Mouse (Mus musculus): ENCODE measurements around the gene Anapc5.

Anapc5 gene

DNA sequence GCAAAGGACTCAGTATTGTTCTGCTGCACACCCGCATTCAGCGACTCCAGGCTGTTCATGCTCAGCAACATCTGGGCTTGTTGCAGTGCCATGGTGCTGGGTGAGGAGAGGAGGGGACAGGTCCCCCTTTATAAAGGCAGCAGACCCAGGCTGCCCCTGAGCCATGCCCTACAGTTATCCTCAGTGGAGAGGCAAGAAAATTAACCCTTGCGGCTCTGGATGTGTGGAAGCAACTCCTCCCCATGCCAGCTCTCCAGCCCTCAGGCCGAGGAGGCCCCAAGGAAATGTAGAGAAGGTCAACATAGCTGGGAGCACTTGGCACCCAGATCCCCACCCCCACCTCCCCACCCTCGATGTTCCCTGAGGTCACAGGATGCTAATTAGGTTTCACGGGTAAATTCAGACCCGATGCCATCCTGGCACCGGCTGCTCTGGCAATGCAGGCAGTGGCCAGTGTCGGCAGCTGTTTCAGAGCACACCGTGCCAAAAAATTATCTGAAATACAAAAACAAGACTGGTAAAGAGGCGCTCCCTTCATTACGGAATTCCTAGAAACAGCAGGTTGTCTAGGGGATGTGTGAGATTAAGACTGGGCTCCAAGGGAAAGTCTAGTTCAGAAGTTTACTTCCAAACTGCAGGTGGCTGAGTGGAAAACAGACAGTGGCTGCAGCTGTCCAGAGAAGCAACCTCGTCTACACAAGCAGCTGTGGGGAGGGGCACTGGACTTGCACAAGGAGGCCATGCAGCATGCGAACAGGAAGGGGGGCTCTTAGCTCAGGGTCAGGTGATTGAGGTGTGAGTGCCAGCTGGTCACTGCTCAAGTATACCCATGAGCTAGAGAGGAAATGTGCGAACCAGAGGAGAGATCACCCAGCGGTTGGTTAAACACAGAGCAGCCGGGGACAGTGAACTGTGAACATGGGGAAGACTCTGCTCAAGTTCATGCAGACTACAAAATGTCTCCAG is 21.5 kb downstream of the Anapc5 start:
- peak; percentile 76 for DNase-seq

DNA sequence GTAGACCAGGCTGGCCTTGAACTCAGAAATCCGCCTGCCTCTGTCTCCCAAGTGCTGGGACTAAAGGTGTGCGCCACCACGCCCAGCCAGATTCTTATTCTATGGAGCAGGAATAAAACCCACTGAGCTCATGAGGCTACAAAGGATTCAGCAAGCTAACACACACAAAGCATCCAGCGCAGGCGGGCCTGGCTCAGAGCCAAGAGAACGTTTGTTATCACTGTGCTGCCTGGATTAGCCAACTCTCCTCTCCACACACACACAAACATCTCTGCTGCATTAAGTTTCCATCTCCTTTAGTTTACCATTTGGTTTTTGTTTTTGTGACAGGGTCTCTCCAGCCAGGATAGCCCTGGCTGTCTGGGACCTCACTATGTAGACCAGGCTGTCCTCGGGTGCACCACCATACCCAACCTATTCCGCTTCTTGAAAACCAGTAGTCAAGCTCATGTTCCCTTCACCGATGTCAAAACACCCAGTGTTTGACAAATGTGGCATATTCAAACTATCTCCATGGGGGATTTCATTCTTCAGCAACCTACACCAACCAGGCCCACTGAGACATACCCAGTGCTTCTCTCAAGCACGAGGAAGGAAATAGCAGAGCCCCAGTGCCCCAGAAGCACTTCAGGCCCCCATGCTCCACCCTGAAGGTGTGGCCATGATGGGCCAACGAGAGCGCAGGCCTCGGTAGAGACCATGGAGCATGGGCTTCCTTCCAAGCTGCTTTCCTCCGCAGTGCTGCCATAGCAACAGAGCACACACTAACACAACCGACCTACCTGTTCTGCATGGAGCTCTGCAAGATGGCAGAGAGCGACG is 22.4 kb downstream of the Anapc5 start:
- DNase-seq: peak; percentile 51

DNA sequence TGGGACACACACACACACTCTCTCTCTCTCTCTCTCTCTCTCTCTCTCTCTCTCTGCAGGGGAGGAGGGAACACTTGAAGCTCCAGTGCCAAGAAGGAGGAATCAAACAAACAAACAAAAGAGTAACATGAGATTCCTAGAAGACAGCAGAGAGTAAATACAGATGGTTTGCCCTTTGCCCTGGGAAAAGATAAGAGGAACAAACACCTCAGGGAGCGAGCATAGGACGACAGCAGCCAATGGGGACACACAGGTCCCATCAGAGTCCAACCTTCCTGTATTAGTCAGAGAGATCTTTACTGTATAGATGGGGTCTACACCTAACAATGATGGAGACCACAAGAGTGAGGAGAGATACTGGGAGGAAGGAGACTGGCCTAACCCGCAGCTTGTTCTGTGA is 23.3 kb downstream of the Anapc5 start:
- DNase-seq: no peak

DNA sequence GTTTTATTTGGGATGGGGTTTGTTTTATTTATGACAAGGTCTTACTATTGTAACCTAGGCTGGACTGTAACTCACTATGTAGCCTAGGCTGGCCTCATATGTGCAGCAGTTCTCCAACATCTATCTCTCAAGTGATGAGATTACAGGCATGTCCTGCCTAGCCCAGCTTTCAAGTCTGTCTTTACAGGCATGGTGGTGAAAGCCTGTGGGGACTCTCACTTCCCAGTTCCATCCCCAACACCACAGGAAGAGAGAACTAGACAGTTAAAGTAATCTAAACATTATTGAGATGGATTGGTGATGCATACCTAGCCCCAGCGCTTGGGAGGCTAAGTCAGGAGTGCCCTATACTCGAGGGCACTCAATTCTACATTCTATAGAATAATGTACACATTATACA is 32.4 kb downstream of the Anapc5 start:
- no peak for DNase-seq

DNA sequence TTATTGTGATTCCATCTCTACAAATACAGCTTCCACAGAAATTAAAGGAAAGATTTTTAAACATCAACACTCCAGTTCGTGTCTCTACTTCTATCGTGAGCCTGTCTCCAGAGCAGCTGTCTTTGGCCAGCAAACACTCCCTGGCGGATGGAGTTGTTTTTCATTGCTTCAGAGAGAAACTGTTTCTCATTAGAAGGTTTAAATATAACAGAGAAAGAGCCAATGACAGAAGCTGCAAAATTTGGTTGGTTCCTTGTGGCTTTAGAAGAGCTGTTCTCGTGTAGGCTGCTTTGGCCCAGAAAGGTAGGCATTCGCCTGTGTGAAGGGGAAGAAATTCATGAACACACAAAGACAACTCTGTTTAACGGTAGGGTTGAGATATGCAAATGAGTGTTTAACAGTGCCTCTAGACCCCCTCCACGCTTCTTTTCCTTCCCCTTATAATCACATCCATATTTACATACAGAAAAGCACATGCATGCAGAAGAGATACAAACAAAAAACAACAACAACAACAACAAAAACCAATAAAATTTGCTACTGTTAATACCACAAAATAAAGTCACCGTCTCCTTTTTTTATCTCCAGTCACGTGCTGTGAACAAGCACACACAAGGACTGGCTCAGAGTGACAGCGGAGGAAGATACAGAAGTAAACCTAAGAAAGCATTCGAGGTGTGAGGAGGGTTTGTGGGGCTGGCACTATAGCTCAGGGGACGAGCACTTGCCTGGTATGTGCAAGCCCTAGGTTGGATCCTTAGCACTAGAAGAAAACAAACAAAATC is 34.9 kb downstream of the Anapc5 start:
- no peak for DNase-seq

DNA sequence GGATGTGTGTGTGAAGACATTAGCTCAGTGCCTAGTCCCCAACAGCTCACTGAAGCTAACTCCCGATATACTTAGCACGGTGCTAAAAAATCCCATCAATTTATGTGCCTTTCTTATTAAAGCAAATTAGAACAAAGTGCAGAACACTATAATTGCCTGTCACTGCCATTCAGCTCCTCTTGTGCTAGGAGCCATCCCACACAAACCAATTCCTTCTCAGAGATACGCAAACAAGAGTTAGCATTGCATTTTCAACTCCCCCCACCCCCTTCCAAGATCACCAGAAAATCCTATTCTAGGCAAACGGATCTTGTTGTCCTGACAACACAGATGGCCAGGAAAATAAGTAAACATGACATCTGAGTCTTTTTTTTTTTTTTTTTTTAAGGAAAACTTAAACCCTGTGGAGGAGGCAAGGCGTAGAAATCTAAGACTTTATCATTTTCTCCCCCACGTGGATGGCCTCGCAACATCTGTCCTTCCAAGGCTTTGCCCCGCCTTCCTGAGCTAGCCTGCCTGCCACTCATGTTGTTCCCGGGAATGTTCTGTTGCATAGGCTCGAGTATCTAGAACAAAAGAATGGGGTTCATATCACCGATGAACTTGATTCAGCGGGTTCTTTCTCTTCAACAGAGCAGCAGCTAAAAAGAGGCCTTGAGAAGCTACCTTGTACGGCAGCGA is 37.3 kb downstream of the Anapc5 start:
- DNase-seq: no peak

DNA sequence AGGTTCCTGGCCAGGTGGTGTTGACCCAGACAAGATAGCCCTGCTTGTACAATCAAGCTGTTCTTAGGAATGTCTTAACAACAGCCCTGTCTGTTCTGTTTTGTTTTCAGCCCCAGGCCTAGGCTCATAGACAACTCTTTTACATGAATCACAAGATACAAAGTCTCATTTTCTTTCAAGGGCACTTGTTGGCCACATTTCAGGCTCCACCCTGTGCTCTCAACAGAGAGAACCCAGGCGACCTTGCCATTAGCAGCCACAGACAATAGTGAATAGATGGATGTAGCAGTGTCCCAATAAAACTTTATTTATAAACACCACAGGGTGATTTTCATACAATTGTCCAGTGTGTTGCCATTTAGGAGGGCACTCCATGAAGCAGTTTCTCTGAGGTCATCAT is 39.1 kb downstream of the Anapc5 start:
- no peak for DNase-seq

DNA sequence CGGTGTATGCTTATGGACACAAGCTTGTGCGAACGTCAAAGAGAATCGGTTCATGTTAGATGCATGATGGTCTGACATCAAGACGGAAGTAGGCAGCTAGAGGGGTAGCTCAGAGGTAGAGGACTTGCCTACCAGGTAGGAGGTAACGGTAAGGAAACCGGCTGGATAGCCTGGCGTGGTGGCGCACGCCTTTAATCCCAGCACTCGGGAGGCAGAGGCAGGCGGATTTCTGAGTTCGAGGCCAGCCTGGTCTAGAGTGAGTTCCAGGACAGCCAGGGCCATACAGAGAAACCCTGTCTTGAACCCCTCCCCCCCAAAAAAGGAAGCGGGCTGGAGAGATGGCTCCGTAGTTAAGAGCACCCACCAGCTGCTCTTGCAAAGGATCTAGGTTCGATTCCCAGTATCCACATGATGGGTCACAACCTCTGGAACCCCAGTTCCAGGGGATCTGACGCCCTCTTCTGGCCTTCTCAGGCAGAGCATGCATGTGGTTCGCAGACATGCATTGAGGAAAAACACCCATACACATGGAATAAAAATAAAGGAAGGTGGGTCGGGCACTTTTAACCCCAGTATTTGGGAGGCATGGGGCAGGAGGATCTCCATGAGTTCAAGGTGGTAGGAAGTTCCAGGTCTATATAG is 40.2 kb downstream of the Anapc5 start:
- no peak for DNase-seq

DNA sequence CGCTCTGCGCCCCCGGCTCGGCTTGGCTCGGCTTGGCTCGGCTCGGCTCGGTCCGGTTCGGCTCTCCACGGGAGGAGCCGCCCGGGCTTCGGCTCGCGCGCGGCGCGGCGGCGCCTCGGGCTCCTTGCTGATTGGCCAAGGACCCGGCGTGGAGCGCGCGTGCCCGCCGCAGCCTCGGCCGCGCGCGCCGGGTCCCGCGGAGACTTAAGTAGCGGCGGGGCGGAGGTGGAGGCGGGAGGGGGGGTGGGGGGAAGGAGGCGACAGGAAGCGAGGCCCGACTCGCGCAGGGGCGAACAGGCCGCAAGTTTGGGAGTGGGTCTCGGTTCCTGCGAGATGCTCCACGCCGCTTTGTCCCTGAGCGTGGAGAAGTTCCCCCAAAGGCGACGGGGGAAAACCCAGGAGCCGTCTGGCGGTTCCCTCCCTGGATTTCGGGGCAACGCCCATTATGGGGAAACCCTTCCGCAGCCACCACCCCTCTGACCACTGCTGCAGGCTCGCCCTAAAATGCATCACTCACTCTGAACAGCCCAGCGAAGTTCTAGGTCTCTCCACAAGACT is 41.8 kb downstream of the Anapc5 start, which contains the start of gene Camkk2:
Camkk2 (minus strand) TSS at position 133 of the 558 bp plus-strand sequence.
- DNase-seq: peak; percentile 81

DNA sequence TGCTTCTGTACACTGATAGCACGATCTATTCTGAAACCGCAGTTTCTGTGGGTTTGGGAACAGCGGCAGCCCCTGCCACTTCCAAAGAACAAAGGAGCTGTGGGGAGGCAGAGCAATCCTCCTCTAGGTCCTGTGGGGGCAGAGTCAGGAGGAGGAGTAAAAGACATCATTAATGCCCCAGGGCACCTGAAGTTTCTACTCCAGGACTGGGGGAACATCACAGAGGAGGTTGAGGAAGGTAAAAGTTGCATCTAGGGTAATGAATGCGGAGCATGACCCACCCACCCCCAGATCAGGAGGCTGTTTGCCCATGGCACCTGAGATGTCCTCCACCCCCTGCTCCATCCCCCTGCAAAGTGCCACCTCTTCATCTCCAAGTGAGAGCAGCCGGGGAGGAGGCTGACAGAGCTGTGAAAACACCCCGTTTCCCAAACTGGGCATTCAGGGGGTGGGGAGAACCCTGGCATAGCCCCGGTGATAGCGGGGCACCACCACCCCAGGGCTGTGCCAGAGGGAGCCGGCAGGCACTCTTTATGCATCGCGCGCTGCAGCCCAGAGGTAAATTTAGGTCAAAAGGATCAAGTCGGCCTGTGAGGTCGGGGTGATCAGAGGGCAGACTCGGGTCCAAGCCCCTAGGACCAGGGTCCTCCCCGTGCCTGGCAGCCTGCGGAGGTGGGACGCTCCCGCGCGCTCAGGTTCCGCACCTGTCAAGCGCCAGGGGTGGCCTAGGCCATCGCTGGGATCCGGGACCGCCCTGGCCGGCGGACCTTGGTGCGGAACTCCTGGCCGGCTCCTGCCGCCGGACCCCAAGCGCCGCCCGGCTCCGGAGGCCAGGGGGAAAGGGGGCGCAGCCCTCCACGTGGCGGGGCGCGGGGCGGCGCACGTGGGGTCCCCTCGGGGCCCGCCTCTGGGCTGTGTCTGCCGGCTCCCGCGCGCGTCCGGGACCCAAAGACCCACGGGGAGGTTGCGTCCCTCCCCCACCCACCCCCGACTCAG is 42.6 kb downstream of the Anapc5 start:
- DNase-seq: peak; percentile 35

DNA sequence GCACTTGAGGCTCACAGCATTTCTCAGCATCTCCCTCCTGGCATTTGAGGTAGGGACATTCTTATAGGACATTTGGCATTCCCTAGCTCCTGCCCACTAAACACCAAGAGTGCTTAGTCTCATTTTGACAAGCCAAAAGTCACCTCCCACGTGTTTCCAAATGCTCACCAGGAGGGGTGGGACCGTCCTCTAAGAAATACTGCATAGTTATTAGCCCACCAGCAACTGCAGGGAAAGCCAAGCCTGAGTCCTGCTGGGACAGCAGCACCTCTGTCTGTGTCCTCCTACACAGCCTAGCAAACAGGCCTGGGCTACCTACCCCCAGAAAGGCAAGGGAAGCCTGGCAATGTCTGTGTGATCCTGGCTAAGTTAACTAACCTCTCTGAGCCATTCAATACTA is 43.8 kb downstream of the Anapc5 start:
- DNase-seq: no peak

DNA sequence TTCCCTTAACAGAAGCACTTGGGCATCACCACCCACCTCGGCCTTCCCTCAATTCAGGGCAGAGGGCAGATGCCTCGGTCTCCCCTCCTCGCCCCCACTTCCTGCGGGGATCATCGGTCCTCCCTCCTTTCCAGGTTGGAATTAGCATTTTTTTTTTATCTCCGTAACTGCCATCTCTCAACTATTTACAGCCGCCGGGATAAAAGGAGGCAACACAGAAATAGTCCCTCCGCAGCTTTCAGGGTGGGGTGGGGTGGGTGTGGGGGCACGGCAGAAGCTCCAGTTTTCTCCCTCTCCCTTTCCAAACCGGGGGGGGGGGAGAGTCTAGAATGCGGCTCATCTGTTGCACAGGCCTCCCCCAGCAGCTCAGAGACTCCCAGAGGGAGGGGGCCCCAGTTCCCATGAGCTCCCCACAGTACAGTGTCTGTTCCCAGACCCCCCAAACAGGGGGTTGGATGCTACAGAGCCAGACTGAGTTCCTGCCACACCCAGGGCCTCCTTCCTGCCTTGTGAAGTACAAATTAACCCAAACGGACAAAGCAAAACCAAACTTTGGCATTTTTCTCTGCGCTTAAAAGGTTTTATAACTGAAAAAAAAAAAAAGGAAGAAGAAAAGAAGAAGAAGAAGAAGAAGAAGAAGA is 45.4 kb downstream of the Anapc5 start:
- DNase-seq: no peak

DNA sequence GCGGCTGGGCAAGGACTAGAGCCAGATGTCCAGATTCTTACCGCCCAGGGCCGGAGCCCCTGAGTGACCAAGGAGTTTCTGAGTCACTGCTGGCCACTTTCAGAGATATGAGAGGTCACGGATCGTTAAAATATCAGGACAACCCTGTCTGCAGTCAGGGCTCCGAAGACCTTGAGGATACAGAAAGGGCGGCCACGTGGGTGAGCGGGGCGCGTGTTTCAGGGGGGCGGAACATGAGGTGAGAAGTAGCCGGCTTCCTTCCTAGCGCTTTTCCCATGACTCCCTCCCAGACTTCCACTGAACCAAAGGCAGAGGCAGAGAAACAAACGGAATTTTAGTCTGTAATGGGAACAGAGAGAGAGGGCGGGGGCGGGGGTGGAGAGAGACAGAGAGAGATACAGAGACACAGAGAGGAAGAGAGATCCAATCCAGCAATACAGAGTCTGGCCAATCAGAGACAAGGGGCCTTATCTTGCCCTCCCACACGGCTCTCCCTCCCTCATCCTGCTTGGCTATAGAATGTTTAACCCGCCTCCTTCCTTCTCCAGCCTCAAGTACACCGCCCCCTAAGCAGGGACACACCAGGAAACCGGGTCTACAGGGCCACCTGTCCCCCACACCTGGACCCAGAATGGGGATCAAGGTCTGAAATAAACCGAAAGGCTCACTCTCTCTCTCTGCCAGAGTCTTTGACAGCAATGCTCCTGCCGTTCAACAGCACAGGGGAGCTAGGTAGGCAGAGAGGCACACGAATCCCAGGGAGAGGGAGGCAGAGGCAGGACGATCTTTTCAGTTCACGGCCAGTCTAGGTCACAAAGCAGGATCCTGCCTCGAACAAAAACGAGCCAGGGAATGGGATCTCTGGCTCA is 46.2 kb downstream of the Anapc5 start:
- DNase-seq: peak; percentile 28

DNA sequence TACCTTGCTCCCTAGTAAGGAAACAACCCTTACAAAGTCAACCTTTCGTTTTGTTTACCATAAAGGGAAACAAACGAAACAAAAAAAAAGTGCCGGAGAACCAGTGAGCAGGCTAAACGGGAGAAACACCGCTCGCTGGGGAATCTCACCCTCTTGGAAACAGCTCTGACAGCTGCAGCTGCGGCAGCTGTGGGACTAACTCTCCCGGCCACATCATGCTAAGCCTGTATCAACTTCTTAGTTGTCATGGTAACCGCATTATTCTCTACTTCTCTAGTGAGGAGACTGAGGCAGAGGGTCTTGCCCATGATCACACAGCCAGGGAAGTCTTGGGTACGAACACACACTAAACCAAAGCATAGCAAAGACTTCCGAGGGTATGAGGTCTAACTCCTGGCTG is 47.4 kb downstream of the Anapc5 start:
- no peak for DNase-seq

DNA sequence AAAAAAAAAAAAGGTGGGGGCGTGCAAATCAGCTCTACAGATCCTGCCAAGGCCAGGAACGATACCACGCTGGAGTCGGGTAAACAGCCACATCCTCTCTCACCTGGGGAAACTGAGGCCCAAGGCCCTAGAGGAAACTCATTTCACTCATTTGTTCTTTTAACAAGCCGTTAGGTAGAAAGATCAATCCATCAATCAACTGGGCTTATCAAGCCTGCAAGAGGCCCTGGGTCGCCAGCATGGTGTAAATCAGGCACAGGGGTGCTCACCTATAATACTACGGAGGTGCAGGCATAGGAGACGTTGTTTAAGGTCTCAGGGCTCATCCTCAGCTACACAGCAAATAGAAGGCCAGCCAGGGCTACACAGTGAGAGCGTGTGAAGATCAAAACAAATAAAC is 49.7 kb downstream of the Anapc5 start:
- no peak for DNase-seq

DNA sequence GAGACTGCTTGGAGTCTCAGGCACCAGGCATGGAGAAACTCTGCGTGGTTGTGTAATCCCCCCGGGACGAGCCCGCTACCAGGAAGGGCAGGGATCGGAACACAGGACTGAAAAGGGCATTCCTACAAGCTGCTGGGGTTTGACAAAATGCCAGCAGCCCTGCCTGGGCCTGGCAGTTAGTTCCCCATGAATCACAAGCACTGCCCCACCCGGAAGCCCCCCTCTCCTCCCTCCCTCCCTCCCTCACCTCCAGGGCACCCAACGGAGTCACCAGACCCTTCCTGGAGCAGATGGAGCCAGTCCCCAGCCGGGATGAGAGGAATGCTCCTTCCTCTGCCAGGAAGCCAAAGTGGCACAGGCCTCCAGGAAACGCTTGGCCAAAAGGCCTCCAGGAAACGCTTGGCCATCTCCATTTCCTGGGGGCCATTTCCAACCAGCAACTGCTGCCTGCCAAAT is 50.3 kb downstream of the Anapc5 start:
- DNase-seq: peak; percentile 80

DNA sequence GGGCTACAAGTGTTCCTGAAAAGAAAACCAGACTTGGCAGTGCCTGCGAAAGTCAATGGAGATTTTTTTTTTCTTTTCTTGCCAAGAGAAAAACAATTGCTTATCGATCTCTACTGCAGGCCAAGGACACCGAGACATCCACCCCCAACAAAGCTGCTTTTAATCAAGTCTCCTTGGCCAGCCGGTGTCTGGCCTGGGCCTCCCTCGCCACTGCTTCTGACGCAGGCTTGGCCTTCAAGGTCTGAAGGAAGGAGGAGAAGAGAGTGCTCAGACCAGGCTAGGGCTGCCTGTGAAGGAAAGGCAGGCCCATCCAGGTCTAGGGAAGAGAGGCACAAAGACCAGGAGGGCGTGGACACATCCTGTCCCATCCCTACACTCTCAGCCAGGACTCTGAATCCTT is 50.8 kb downstream of the Anapc5 start:
- DNase-seq: no peak

DNA sequence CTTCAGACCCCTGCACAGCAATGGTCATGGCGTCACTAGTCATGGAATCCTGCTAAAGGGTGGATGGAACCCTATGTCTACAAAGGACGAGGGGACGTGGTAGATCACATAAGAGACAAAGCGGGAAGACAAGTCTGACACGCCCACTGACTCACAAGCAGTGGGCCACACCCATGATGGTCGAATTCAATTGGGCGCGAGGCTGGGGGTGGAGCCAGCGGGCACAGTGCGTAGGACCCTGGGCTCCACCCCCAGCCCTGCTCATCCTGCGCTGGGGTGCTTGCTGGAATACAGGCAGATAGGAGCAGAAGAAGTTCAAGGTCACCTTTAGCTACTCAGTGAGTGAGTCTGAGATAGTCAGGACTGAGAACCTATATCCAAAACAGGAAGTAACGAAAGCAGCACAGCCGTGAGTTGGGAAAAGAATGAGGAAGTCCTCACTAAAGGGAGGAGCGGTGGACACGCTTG is 52.0 kb downstream of the Anapc5 start:
- no peak for DNase-seq

Measured in kidney, adult 9 months (tissue).